Mouse (Mus musculus): ENCODE data around the gene Usp46. TPM values are rescaled to one million over a fixed set of nuclear protein-coding genes. Genes with fewer than 3 reads are reported as not detected.
"Not testable (repeated sequence)": the region's sequence is repeated elsewhere in the genome, so short reads cannot be mapped to it uniquely, and the experiment has no call there.

The Usp46 gene
- total RNA-seq, 2 experiments from 2014 or later = 138 to 142 TPM

GRCm38 (mm10) chr5:74077959-74078358, 9.7 kb upstream of the Usp46 start:
- no peak for DNase-seq (ENCODE audit: low spot score in 2 of 2)
- intact Hi-C loops (cut with DNase I) = no loop called here

GRCm38 (mm10) chr5:74076759-74077158, 8.5 kb upstream of the Usp46 start:
- intact Hi-C loops (cut with DNase I) = no loop called here
- no peak for DNase-seq (ENCODE audit: low spot score in 2 of 2)

GRCm38 (mm10) chr5:74070564-74070963, 2.3 kb upstream of the Usp46 start:
- DNase-seq (ENCODE audit: low spot score in 2 of 2); intact Hi-C loops (cut with DNase I): not testable (repeated sequence)

- intact Hi-C loops (cut with DNase I) = loop anchor here (5.0 to 10.0 kb wide), 4 partner anchors 124 to 214 kb away; partner anchors contain the start of gene Rasl11b
Measured at GRCm38 (mm10) chr5:74068714-74069321, 587 bp upstream of the Usp46 start.

GRCm38 (mm10) chr5:74067346-74067745, 885 bp downstream of the Usp46 start:
- intact Hi-C loops (cut with DNase I) = loop anchor here (2.0 to 10.0 kb wide), 5 partner anchors 25 to 213 kb away; partner anchors contain the start of gene Rasl11b

More at GRCm38 (mm10) chr5:74068714-74069321, 587 bp upstream of the Usp46 start:
- no peak for DNase-seq (ENCODE audit: low spot score in 2 of 2)

GRCm38 (mm10) chr5:74066416-74067115, 1.7 kb downstream of the Usp46 start:
- no peak for DNase-seq (ENCODE audit: low spot score in 2 of 2)
- intact Hi-C loops (cut with DNase I) = loop anchor here (2.0 to 10.0 kb wide), 5 partner anchors 26 to 212 kb away; partner anchors contain the start of gene Rasl11b

More at GRCm38 (mm10) chr5:74067346-74067745, 885 bp downstream of the Usp46 start:
- no peak for DNase-seq (ENCODE audit: low spot score in 2 of 2)

GRCm38 (mm10) chr5:74065565-74066275, 2.5 kb downstream of the Usp46 start:
- no peak for DNase-seq (ENCODE audit: low spot score in 2 of 2)
- intact Hi-C loops (cut with DNase I) = loop anchor here (2.0 to 10.0 kb wide), 5 partner anchors 27 to 212 kb away; partner anchors contain the start of gene Rasl11b

- DNase-seq (ENCODE audit: low spot score in 2 of 2) = no peak
- intact Hi-C loops (cut with DNase I) = loop anchor here (5.0 to 10.0 kb wide), 4 partner anchors 120 to 212 kb away; partner anchors contain the start of gene Rasl11b
Measured at GRCm38 (mm10) chr5:74064844-74065243, 3.4 kb downstream of the Usp46 start.

GRCm38 (mm10) chr5:74063226-74063747, 4.9 kb downstream of the Usp46 start:
- no peak for DNase-seq (ENCODE audit: low spot score in 2 of 2)
- intact Hi-C loops (cut with DNase I) = loop anchor here (10.0 kb wide), 3 partner anchors 118 to 208 kb away; partner anchors contain the start of gene Rasl11b

- no peak for DNase-seq (ENCODE audit: low spot score in 2 of 2)
- intact Hi-C loops (cut with DNase I) = loop anchor here (10.0 kb wide), 3 partner anchors 117 to 207 kb away; partner anchors contain the start of gene Rasl11b
Measured at GRCm38 (mm10) chr5:74062266-74062665, 6.0 kb downstream of the Usp46 start.

- intact Hi-C loops (cut with DNase I) = loop anchor here (10.0 kb wide), 3 partner anchors 117 to 207 kb away; partner anchors contain the start of gene Rasl11b
- DNase-seq (ENCODE audit: low spot score in 2 of 2) = no peak
Measured at GRCm38 (mm10) chr5:74061408-74062047, 6.7 kb downstream of the Usp46 start.

- intact Hi-C loops (cut with DNase I) = loop anchor here (5.0 kb wide), 1 partner anchor 35 kb away; no protein-coding TSS in a partner anchor
- no peak for DNase-seq (ENCODE audit: low spot score in 2 of 2)
Measured at GRCm38 (mm10) chr5:74052171-74052909, 15.9 kb downstream of the Usp46 start.

GRCm38 (mm10) chr5:74051394-74052170, 16.6 kb downstream of the Usp46 start:
- DNase-seq (ENCODE audit: low spot score in 2 of 2) = peak; percentile 39 to 44
- intact Hi-C loops (cut with DNase I) = loop anchor here (5.0 kb wide), 1 partner anchor 34 kb away; no protein-coding TSS in a partner anchor

- DNase-seq (ENCODE audit: low spot score in 2 of 2) = no peak
- intact Hi-C loops (cut with DNase I) = loop anchor here (5.0 kb wide), 1 partner anchor 34 kb away; no protein-coding TSS in a partner anchor
Measured at GRCm38 (mm10) chr5:74050903-74051302, 17.3 kb downstream of the Usp46 start.

GRCm38 (mm10) chr5:74048846-74049495, 19.3 kb downstream of the Usp46 start:
- DNase-seq (ENCODE audit: low spot score in 2 of 2) = no peak
- intact Hi-C loops (cut with DNase I) = no loop called here

- intact Hi-C loops (cut with DNase I) = no loop called here
- no peak for DNase-seq (ENCODE audit: low spot score in 2 of 2)
Measured at GRCm38 (mm10) chr5:74044591-74044990, 23.6 kb downstream of the Usp46 start.

GRCm38 (mm10) chr5:74042796-74043340, 25.4 kb downstream of the Usp46 start:
- intact Hi-C loops (cut with DNase I) = no loop called here
- DNase-seq (ENCODE audit: low spot score in 2 of 2) = no peak
